Mouse (Mus musculus) right cerebral cortex, adult 18-20 months (tissue): ENCODE measurements around the gene Steap3.
A peak's percentile ranks its signal among the peaks of the same experiment; 100 is the strongest.

ENCODE experiments used
- DNase-seq: peaks from one replicate; pipeline ENCODE4 v3.0.0; 2022; ENCODE audit warnings: mixed read lengths

Steap3 gene

GRCm38 (mm10) chr1:120250586-120250985 is 21.9 kb downstream of the Steap3 start:
- no peak for DNase-seq

- no peak for DNase-seq
Observed at GRCm38 (mm10) chr1:120249842-120250241, 22.7 kb downstream of the Steap3 start.

- peak; percentile 33 for DNase-seq
Observed at GRCm38 (mm10) chr1:120248156-120248555, 24.3 kb downstream of the Steap3 start.

GRCm38 (mm10) chr1:120247351-120247750 is 25.2 kb downstream of the Steap3 start:
- no peak for DNase-seq

GRCm38 (mm10) chr1:120246946-120247345 is 25.6 kb downstream of the Steap3 start:
- no peak for DNase-seq

- DNase-seq: peak; percentile 34
Observed at GRCm38 (mm10) chr1:120245661-120246131, 26.8 kb downstream of the Steap3 start.

GRCm38 (mm10) chr1:120244646-120245045 is 27.9 kb downstream of the Steap3 start:
- DNase-seq: no peak

- no peak for DNase-seq
Observed at GRCm38 (mm10) chr1:120243987-120244386, 28.5 kb downstream of the Steap3 start.

- DNase-seq: no peak
Observed at GRCm38 (mm10) chr1:120237068-120237467, 35.4 kb downstream of the Steap3 start.

GRCm38 (mm10) chr1:120236424-120236823 is 36.1 kb downstream of the Steap3 start:
- no peak for DNase-seq

GRCm38 (mm10) chr1:120235631-120236215 is 36.8 kb downstream of the Steap3 start:
- no peak for DNase-seq

- DNase-seq: no peak
Observed at GRCm38 (mm10) chr1:120232170-120232569, 40.3 kb downstream of the Steap3 start.

GRCm38 (mm10) chr1:120231334-120231733 is 41.2 kb downstream of the Steap3 start:
- peak; percentile 41 for DNase-seq

- DNase-seq: no peak
Observed at GRCm38 (mm10) chr1:120229723-120230471, 42.6 kb downstream of the Steap3 start.

GRCm38 (mm10) chr1:120223613-120224012 is 48.9 kb downstream of the Steap3 start:
- DNase-seq: no peak

GRCm38 (mm10) chr1:120221285-120221684 is 51.2 kb downstream of the Steap3 start:
- no peak for DNase-seq

GRCm38 (mm10) chr1:120220841-120221240 is 51.7 kb downstream of the Steap3 start:
- no peak for DNase-seq

- no peak for DNase-seq
Observed at GRCm38 (mm10) chr1:120208502-120209230, 63.8 kb downstream of the Steap3 start.

- peak; percentile 64 for DNase-seq
Observed at GRCm38 (mm10) chr1:120207568-120207967, 64.9 kb downstream of the Steap3 start.

- DNase-seq: no peak
Observed at GRCm38 (mm10) chr1:120204834-120205233, 67.7 kb downstream of the Steap3 start.

- no peak for DNase-seq
Observed at GRCm38 (mm10) chr1:120203836-120204235, 68.7 kb downstream of the Steap3 start.

- DNase-seq: no peak
Observed at GRCm38 (mm10) chr1:120202542-120202941, 70.0 kb downstream of the Steap3 start.

GRCm38 (mm10) chr1:120198942-120199341 is 73.6 kb downstream of the Steap3 start:
- no peak for DNase-seq

GRCm38 (mm10) chr1:120198151-120198550 is 74.4 kb downstream of the Steap3 start:
- DNase-seq: no peak
